8 mouse cellular contexts compared by ENCODE assay signal in the genomic region with DNA sequence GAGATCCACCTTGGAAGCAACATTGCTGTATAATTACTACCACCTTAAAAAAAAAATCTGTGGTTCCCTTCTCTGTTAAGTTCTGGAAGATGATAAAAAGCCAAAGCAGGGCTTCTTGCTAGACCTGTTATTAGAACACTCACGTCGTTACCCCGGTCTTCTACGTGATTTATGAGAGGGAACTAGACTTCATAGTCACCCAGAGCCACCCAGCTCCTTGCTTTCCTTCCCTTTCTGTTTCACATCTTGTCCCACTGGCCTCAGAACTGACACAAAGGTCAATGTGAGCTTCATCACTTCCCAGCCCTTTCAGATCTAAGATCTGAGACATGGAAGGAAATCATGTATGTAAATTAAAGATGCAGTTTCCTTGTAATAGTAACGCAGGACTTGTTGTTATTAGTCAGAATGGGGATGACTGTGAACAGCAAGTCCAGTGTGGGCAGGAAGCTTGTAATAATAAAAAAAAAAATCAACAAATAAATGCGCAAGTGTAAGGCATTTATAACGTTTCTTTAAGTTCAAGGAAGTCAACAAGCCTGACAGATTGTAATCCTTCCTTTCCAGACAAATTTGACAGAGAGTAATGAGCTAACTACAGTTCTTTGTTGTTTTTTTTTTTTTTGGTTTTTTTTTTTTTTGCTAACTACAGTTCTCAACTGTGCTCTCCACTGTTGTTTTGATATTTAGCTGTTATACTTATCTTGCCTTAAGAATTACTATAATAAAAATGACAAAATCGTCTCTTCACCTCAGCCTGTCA. TPM values are rescaled to one million over a fixed set of nuclear protein-coding genes. Genes with fewer than 3 reads are reported as not detected.
DNase-seq lines count a peak whose midpoint lies in the region; ATAC-seq and TF ChIP-seq lines count a peak whose summit lies in the region.

No protein-coding gene starts in this region.

- H3K4me3 ChIP-seq in heart, postnatal 0 days (ENCODE audit: low read depth, low read length), result peak overlapping the region; percentile 78; the same call in 1 of the 2 replicates
- H3K4me3 ChIP-seq in bone marrow macrophage, adult 2 months (ENCODE audit: insufficient read depth, low read length), result peak overlapping the region; percentile 19
- peak overlapping the region; percentile 71; the same call in 1 of the 2 replicates for H3K4me3 ChIP-seq in hindbrain, postnatal 0 days (ENCODE audit: low read length)
- H3K4me3 ChIP-seq in midbrain, postnatal 0 days (ENCODE audit: low read depth, low read length), result peak overlapping the region; percentile 64; the same call in 1 of the 2 replicates
- no peak overlapping the region for H3K4me3 ChIP-seq in layer of hippocampus, adult 2 months

- no peaks in the 10 kb centered on the region for H3K9me3 ChIP-seq in heart, postnatal 0 days (replicated peaks; ENCODE audit: control insufficient read depth, low read length)
- no peaks in the 10 kb centered on the region for H3K9me3 ChIP-seq in hindbrain, postnatal 0 days (ENCODE audit: low read length)
- no peaks in the 10 kb centered on the region for H3K9me3 ChIP-seq in midbrain, postnatal 0 days (ENCODE audit: low read length)

- intact Hi-C loops in heart, postnatal 25 days (cut with DNase I), result no loop called here

- 55% methylated on average over 8 of the region's 8 CpGs for WGBS in heart, postnatal 0 days
- WGBS in hindbrain, postnatal 0 days, result 67% methylated on average over 8 of the region's 8 CpGs
- 71% methylated on average over 8 of the region's 8 CpGs for WGBS in midbrain, postnatal 0 days

- peaks cover 4% of the 10 kb centered on the region; the same call in 1 of the 2 replicates for H3K36me3 ChIP-seq in heart, postnatal 0 days (replicated peaks; ENCODE audit: control insufficient read depth, insufficient read depth, low read length)
- H3K36me3 ChIP-seq in hindbrain, postnatal 0 days (ENCODE audit: insufficient read depth, low read length), result 0 out of 2 replicates have a peak, but pooled peaks cover under 1% of the 10 kb centered on the region
- peaks cover 5% of the 10 kb centered on the region; the same call in 1 of the 2 replicates for H3K36me3 ChIP-seq in midbrain, postnatal 0 days (ENCODE audit: insufficient read depth, low read length)

- TF ChIP-seq EP300 in heart, postnatal 0 days (IDR thresholded peaks at IDR 0.05; ENCODE audit: low read depth), result no peak

- ATAC-seq in heart, postnatal 0 days (ENCODE audit: insufficient read depth, low read depth), result no peak
- no peak for ATAC-seq in hindbrain, postnatal 0 days
- no peak for ATAC-seq in midbrain, postnatal 0 days (ENCODE audit: low FRiP score)

- no peak for TF ChIP-seq CTCF in heart, postnatal 0 days (IDR thresholded peaks at IDR 0.05; ENCODE audit: low read depth)
- TF ChIP-seq CTCF in bone marrow macrophage, adult 2 months (IDR thresholded peaks at IDR 0.05; ENCODE audit: low read depth, low read length), result no peak
- TF ChIP-seq CTCF in hindbrain, postnatal 0 days (IDR thresholded peaks at IDR 0.05; ENCODE audit: low read depth), result no peak
- TF ChIP-seq CTCF in midbrain, postnatal 0 days (IDR thresholded peaks at IDR 0.05), result no peak
- TF ChIP-seq CTCF in layer of hippocampus, adult 2 months (conservative IDR thresholded peaks at IDR 0.05), result no peak

- H3K27ac ChIP-seq in heart, postnatal 0 days (ENCODE audit: low read depth), result no peak overlapping the region
- peak overlapping the region; percentile 14 for H3K27ac ChIP-seq in bone marrow macrophage, adult 2 months (ENCODE audit: insufficient read depth, low read depth, low read length)
- H3K27ac ChIP-seq in hindbrain, postnatal 0 days, result no peak overlapping the region
- no peak overlapping the region for H3K27ac ChIP-seq in midbrain, postnatal 0 days (ENCODE audit: low read depth, low read length)
- no peak overlapping the region for H3K27ac ChIP-seq in layer of hippocampus, adult 2 months

- no peak for TF ChIP-seq POLR2A in bone marrow macrophage, adult 2 months (IDR thresholded peaks at IDR 0.05; ENCODE audit: borderline replicate concordance, low read depth, low read length)

- no peak overlapping the region for H3K9ac ChIP-seq in heart, postnatal 0 days (replicated peaks; ENCODE audit: low read depth, low read length)
- no peak overlapping the region for H3K9ac ChIP-seq in hindbrain, postnatal 0 days (replicated peaks; ENCODE audit: low read length)
- no peak overlapping the region for H3K9ac ChIP-seq in midbrain, postnatal 0 days (replicated peaks; ENCODE audit: low read length, poor library complexity, severe bottlenecking)

- H3K27me3 ChIP-seq in heart, postnatal 0 days (ENCODE audit: control insufficient read depth, insufficient read depth, low read length), result no peaks in the 10 kb centered on the region
- H3K27me3 ChIP-seq in hindbrain, postnatal 0 days (ENCODE audit: insufficient read depth, low read length), result no peaks in the 10 kb centered on the region
- no peaks in the 10 kb centered on the region for H3K27me3 ChIP-seq in midbrain, postnatal 0 days (ENCODE audit: insufficient read depth, low read length)

- no peak for DNase-seq in heart, postnatal 0 days (ENCODE audit: low spot score)
- no peak for DNase-seq in heart, postnatal 25 days (ENCODE audit: low spot score)
- DNase-seq in hindbrain, postnatal 0 days (ENCODE audit: low spot score), result no peak
- DNase-seq in midbrain, postnatal 0 days (ENCODE audit: low spot score), result peak; percentile 3
- no peak for DNase-seq in adrenal gland, postnatal 36 days
- DNase-seq in layer of hippocampus, adult 2 months (ENCODE audit: low spot score in 2 of 2), result no peak
- no peak for DNase-seq in spleen, postnatal 36 days (ENCODE audit: low spot score in 2 of 2)

- H3K4me2 ChIP-seq in heart, postnatal 0 days (ENCODE audit: low read depth, low read length), result peak overlapping the region; percentile 72; the same call in 1 of the 2 replicates
- H3K4me2 ChIP-seq in hindbrain, postnatal 0 days (ENCODE audit: low read depth, low read length), result peak overlapping the region; percentile 90
- H3K4me2 ChIP-seq in midbrain, postnatal 0 days (ENCODE audit: low read depth, low read length, poor library complexity, severe bottlenecking), result peak overlapping the region; percentile 70; the same call in 1 of the 2 replicates

- peaks cover 7% of the 10 kb centered on the region; the same call in 1 of the 2 replicates for H3K4me1 ChIP-seq in heart, postnatal 0 days (ENCODE audit: control insufficient read depth, insufficient read depth)
- H3K4me1 ChIP-seq in bone marrow macrophage, adult 2 months (ENCODE audit: control insufficient read depth, insufficient read depth, low read length), result peaks cover 5% of the 10 kb centered on the region
- H3K4me1 ChIP-seq in hindbrain, postnatal 0 days (ENCODE audit: insufficient read depth, low read length), result no peaks in the 10 kb centered on the region
- H3K4me1 ChIP-seq in midbrain, postnatal 0 days (ENCODE audit: insufficient read depth, low read length), result peaks cover 6% of the 10 kb centered on the region; the same call in 1 of the 2 replicates

RNA-seq across cellular contexts. Expression of a gene that starts 1.2 kb away (rescaled TPM):
- 7.0 and 8.7 TPM in 2 replicates for total RNA-seq in heart, postnatal 0 days (2014; rRNA removed; ENCODE audit: low replicate concordance)
- polyA plus RNA-seq in heart, postnatal 0 days (2015; fragmentation: Nextera tagmentation; extraction: Ambion mirVana), result 21.7 and 22.4 TPM in 2 replicates
- 10 to 100 TPM; 20.9 to 23.2 TPM for total RNA-seq in heart, postnatal 25 days (2021)
- 24.1 and 29.9 TPM in 2 replicates for polyA plus RNA-seq in bone marrow macrophage, adult 2 months (2012; ENCODE audit: insufficient read depth, insufficient read length, missing spikeins)
- 16.8 and 17.0 TPM in 2 replicates for total RNA-seq in hindbrain, postnatal 0 days (2014; rRNA removed)
- 24.2 and 29.6 TPM in 2 replicates for polyA plus RNA-seq in hindbrain, postnatal 0 days (2015; fragmentation: Nextera tagmentation; extraction: Ambion mirVana)
- 24.7 and 27.1 TPM in 2 replicates for total RNA-seq in midbrain, postnatal 0 days (2014; rRNA removed)
- 18.9 and 21.0 TPM in 2 replicates for polyA plus RNA-seq in midbrain, postnatal 0 days (2015; fragmentation: Nextera tagmentation; extraction: Ambion mirVana)
- total RNA-seq in adrenal gland, postnatal 36 days (2021), result 10 to 100 TPM; 39.8 to 41.7 TPM
- total RNA-seq in layer of hippocampus, adult 2 months (2021), result 10 to 100 TPM; 30.4 to 36.6 TPM

RNA-seq across cellular contexts. Expression of a gene that starts 29.5 kb away (rescaled TPM):
- total RNA-seq in heart, postnatal 0 days (2014; rRNA removed; ENCODE audit: low replicate concordance), result 17.3 and 23.0 TPM in 2 replicates
- 9.2 and 9.4 TPM in 2 replicates for polyA plus RNA-seq in heart, postnatal 0 days (2015; fragmentation: Nextera tagmentation; extraction: Ambion mirVana)
- total RNA-seq in heart, postnatal 25 days (2021), result 10 to 100 TPM; 24.9 to 27.2 TPM
- 40.8 and 52.0 TPM in 2 replicates for polyA plus RNA-seq in bone marrow macrophage, adult 2 months (2012; ENCODE audit: insufficient read depth, insufficient read length, missing spikeins)
- total RNA-seq in hindbrain, postnatal 0 days (2014; rRNA removed), result 15.0 and 19.5 TPM in 2 replicates
- polyA plus RNA-seq in hindbrain, postnatal 0 days (2015; fragmentation: Nextera tagmentation; extraction: Ambion mirVana), result 10.8 and 11.8 TPM in 2 replicates
- 18.7 and 22.3 TPM in 2 replicates for total RNA-seq in midbrain, postnatal 0 days (2014; rRNA removed)
- 6.4 and 9.2 TPM in 2 replicates for polyA plus RNA-seq in midbrain, postnatal 0 days (2015; fragmentation: Nextera tagmentation; extraction: Ambion mirVana)
- total RNA-seq in adrenal gland, postnatal 36 days (2021), result 10 to 100 TPM; 44.1 to 56.8 TPM
- total RNA-seq in layer of hippocampus, adult 2 months (2021), result 10 to 100 TPM; 43.1 to 45.4 TPM
